Mouse (Mus musculus) hindbrain, embryonic 16.5 days (tissue): ENCODE data around the gene Myh9. TPM values are rescaled to one million over a fixed set of nuclear protein-coding genes. Genes with fewer than 3 reads are reported as not detected.
A peak's percentile ranks its signal among the peaks of the same experiment; 100 is the strongest.

Source experiments
- ATAC-seq: fragments of 200-750 bp; cut with Nextera tagmentation; 2 replicates; pipeline ENCODE4 v1.8.0; 2017; ENCODE audit warnings: moderate TSS enrichment, moderate library complexity
- H3K27ac ChIP-seq: fragments of 300-500 bp; sonication (generic); 2 replicates; pipeline ENCODE4 v1.5.1; 2014; ENCODE audit warnings: low read depth, mild to moderate bottlenecking, control low read depth, low read length, moderate library complexity
- H3K27me3 ChIP-seq: fragments of 300-500 bp; sonication (generic); replicated peaks from 2 replicates; pipeline ENCODE4 v1.6.1; 2014; ENCODE audit warnings: low read length; ENCODE audit not compliant: control insufficient read depth, insufficient read depth
- H3K36me3 ChIP-seq: fragments of 300-500 bp; sonication (generic); 2 replicates; pipeline ENCODE4 v1.6.1; 2014; ENCODE audit warnings: mild to moderate bottlenecking, low read length, moderate library complexity, mixed read lengths; ENCODE audit not compliant: control insufficient read depth, insufficient read depth
- H3K4me1 ChIP-seq: fragments of 300-500 bp; sonication (generic); 2 replicates; pipeline ENCODE4 v1.6.1; 2014; ENCODE audit warnings: low read depth, low read length; ENCODE audit not compliant: control insufficient read depth, insufficient read depth
- H3K4me2 ChIP-seq: fragments of 300-500 bp; sonication (generic); 2 replicates; pipeline ENCODE4 v1.6.1; 2014; ENCODE audit warnings: mild to moderate bottlenecking, low read length, control low read depth, moderate library complexity
- H3K4me3 ChIP-seq: fragments of 300-500 bp; sonication (generic); 2 replicates; pipeline ENCODE4 v1.5.1; 2014; ENCODE audit warnings: mild to moderate bottlenecking, low read length, control low read depth, moderate library complexity
- H3K9ac ChIP-seq: fragments of 300-500 bp; sonication (generic); 2 replicates; pipeline ENCODE4 v1.6.1; 2014; ENCODE audit warnings: low read depth, mild to moderate bottlenecking, control low read depth, low read length, moderate library complexity
- H3K9me3 ChIP-seq: fragments of 300-500 bp; sonication (generic); 2 replicates; pipeline ENCODE4 v1.6.1; 2014; ENCODE audit warnings: mild to moderate bottlenecking, low read length, moderate library complexity; ENCODE audit not compliant: control insufficient read depth
- WGBS: fragments of 180-500 bp; shearing (Covaris S2); extraction: QIAGEN DNeasy Blood & Tissue Kit; methylation state at CpG from one replicate; pipeline ENCODE4 v1.1.7; 2014; 5-methylcytosine and 5-hydroxymethylcytosine counted together
- polyA plus RNA-seq: library from polyadenylated mRNA; unstranded; fragments of >200 nt; fragmentation: Nextera tagmentation; extraction: Ambion mirVana; gene quantifications from 2 replicates; pipeline ENCODE4 v1.2.1, GENCODE M21; 2015

Myh9 gene
- polyA plus RNA-seq, 1 experiment from 2014 or later, result 8.4 TPM

GRCm38 (mm10) chr15:77802992-77803391, 39.0 kb downstream of the Myh9 start:
- H3K4me1 ChIP-seq, result peaks cover 11% of the 10 kb centered on the region
- peaks cover 2% of the 10 kb centered on the region; the same call in 1 of the 2 replicates for H3K36me3 ChIP-seq
- WGBS, result 90% methylated on average over 4 of the region's 4 CpGs
- no peaks in the 10 kb centered on the region for H3K9me3 ChIP-seq
- H3K27me3 ChIP-seq, result no peaks in the 10 kb centered on the region
- no peak overlapping the region for H3K9ac ChIP-seq
- no peak overlapping the region for H3K27ac ChIP-seq
- no peak overlapping the region for H3K4me3 ChIP-seq
- no peak for ATAC-seq
- H3K4me2 ChIP-seq, result no peak overlapping the region

- Histone ChIP-seq H3K9ac (no peak overlapping the region), H3K4me2 (no peak overlapping the region), H3K27me3 (no peaks in the 10 kb centered on the region), H3K9me3 (no peaks in the 10 kb centered on the region), H3K27ac (no peak overlapping the region), H3K4me1 (peaks cover 13% of the 10 kb centered on the region), H3K36me3 (0 out of 2 replicates have a peak, but pooled peaks cover 2% of the 10 kb centered on the region), H3K4me3 (no peak overlapping the region)
- WGBS, result 82% methylated on average over 4 of the region's 4 CpGs
- no peak for ATAC-seq
Measured at GRCm38 (mm10) chr15:77801188-77801587, 40.8 kb downstream of the Myh9 start.

- peaks cover 13% of the 10 kb centered on the region for H3K4me1 ChIP-seq
- no peak overlapping the region for H3K9ac ChIP-seq
- peak overlapping the region; percentile 36; the same call in 1 of the 2 replicates for H3K27ac ChIP-seq
- no peak overlapping the region for H3K4me2 ChIP-seq
- H3K9me3 ChIP-seq, result no peaks in the 10 kb centered on the region
- 0 out of 2 replicates have a peak, but pooled peaks cover 2% of the 10 kb centered on the region for H3K36me3 ChIP-seq
- no peaks in the 10 kb centered on the region for H3K27me3 ChIP-seq
- no peak overlapping the region for H3K4me3 ChIP-seq
- ATAC-seq, result 0 out of 2 replicates have a peak, but pooled peaks have one; percentile 22
Measured at GRCm38 (mm10) chr15:77800511-77800910, 41.5 kb downstream of the Myh9 start.

GRCm38 (mm10) chr15:77799491-77800474, 42.2 kb downstream of the Myh9 start:
- Histone ChIP-seq H3K4me2 (no peak overlapping the region), H3K4me1 (peaks cover 13% of the 10 kb centered on the region), H3K9me3 (no peaks in the 10 kb centered on the region), H3K4me3 (no peak overlapping the region), H3K36me3 (0 out of 2 replicates have a peak, but pooled peaks cover 2% of the 10 kb centered on the region), H3K27me3 (no peaks in the 10 kb centered on the region), H3K27ac (0 out of 2 replicates have a peak overlapping the region, but pooled peaks have one; percentile 73), H3K9ac (no peak overlapping the region)
- ATAC-seq, result no peak
- WGBS, result 89% methylated on average over 8 of the region's 8 CpGs

- Histone ChIP-seq H3K9me3 (no peaks in the 10 kb centered on the region), H3K27me3 (no peaks in the 10 kb centered on the region), H3K9ac (peak overlapping the region; percentile 47), H3K4me2 (no peak overlapping the region), H3K27ac (peak overlapping the region; percentile 73), H3K4me1 (peaks cover 13% of the 10 kb centered on the region), H3K36me3 (no peaks in the 10 kb centered on the region), H3K4me3 (no peak overlapping the region)
- peak; percentile 50 for ATAC-seq
- 24% methylated on average over 14 of the region's 14 CpGs for WGBS
Measured at GRCm38 (mm10) chr15:77798664-77799490, 43.1 kb downstream of the Myh9 start.

GRCm38 (mm10) chr15:77797609-77798411, 44.2 kb downstream of the Myh9 start:
- ATAC-seq, result 0 out of 2 replicates have a peak, but pooled peaks have one; percentile 35
- H3K9ac ChIP-seq, result no peak overlapping the region; the same call in 1 of the 2 replicates

GRCm38 (mm10) chr15:77796409-77797035, 45.5 kb downstream of the Myh9 start:
- Histone ChIP-seq H3K4me3 (no peak overlapping the region), H3K9me3 (no peaks in the 10 kb centered on the region), H3K27ac (no peak overlapping the region), H3K4me2 (no peak overlapping the region), H3K36me3 (peaks cover 2% of the 10 kb centered on the region; the same call in 1 of the 2 replicates), H3K4me1 (peaks cover 13% of the 10 kb centered on the region), H3K9ac (no peak overlapping the region), H3K27me3 (no peaks in the 10 kb centered on the region)
- 94% methylated on average over 26 of the region's 26 CpGs for WGBS
- no peak for ATAC-seq

More at GRCm38 (mm10) chr15:77797609-77798411, 44.2 kb downstream of the Myh9 start:
- Histone ChIP-seq H3K4me2 (no peak overlapping the region), H3K9me3 (no peaks in the 10 kb centered on the region), H3K27me3 (no peaks in the 10 kb centered on the region), H3K27ac (peak overlapping the region; percentile 73), H3K36me3 (no peaks in the 10 kb centered on the region), H3K4me1 (peaks cover 13% of the 10 kb centered on the region), H3K4me3 (no peak overlapping the region)
- 86% methylated on average over 14 of the region's 14 CpGs for WGBS

- no peak for ATAC-seq
- H3K4me1 ChIP-seq, result peaks cover 13% of the 10 kb centered on the region
- no peak overlapping the region for H3K9ac ChIP-seq
- no peak overlapping the region for H3K4me2 ChIP-seq
- H3K9me3 ChIP-seq, result no peaks in the 10 kb centered on the region
- no peak overlapping the region for H3K4me3 ChIP-seq
- no peaks in the 10 kb centered on the region for H3K27me3 ChIP-seq
- H3K27ac ChIP-seq, result no peak overlapping the region
- WGBS, result 88% methylated on average over 13 of the region's 13 CpGs
- peaks cover 10% of the 10 kb centered on the region for H3K36me3 ChIP-seq
Measured at GRCm38 (mm10) chr15:77794908-77795356, 47.0 kb downstream of the Myh9 start.
